Comparison of ENCODE assay signal across 22 mouse cellular contexts in the genomic region with DNA sequence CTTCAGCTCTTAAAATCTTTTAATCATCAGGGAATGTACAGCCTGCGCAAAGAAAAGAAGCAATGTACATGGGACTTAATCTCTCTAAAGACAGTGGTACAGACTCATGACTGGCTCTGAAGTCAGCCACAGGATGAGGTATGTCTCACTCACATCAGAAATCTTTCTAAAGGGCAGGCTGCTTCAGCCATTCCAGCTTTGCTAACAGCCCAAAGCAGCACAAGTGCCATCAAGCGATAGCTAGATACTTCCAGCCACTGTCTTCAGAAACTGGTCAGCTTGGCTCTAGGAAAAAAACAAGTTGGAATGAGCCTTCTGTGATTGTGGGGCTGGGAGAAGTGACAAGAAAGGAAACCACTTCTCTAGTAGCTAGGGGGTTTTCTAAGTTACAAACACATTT. TPM values are rescaled to one million over a fixed set of nuclear protein-coding genes. Genes with fewer than 3 reads are reported as not detected.
DNase-seq lines count a peak whose midpoint lies in the region; ATAC-seq lines count a peak whose summit lies in the region.
"Had no signal": no experiment of that assay in that cellular context is flagged by ENCODE, and none has a peak within 500 bp of the region (broad histone marks: within the 10 kb centered on the region; RNA-seq: fewer than 3 reads in every experiment).

No protein-coding gene starts in this region.

- peaks cover 77% of the 10 kb centered on the region for H3K4me1 ChIP-seq in heart, embryonic 13.5 days
- peaks cover 43% of the 10 kb centered on the region for H3K4me1 ChIP-seq in heart, embryonic 10.5 days
- peaks cover 46% of the 10 kb centered on the region for H3K4me1 ChIP-seq in limb, embryonic 13.5 days
- H3K4me1 ChIP-seq in limb, embryonic 10.5 days = peaks cover 21% of the 10 kb centered on the region

- no peaks in the 10 kb centered on the region for H3K9me3 ChIP-seq in heart, embryonic 13.5 days
- no peaks in the 10 kb centered on the region for H3K9me3 ChIP-seq in heart, embryonic 10.5 days
- H3K9me3 ChIP-seq in limb, embryonic 13.5 days = no peaks in the 10 kb centered on the region
- H3K9me3 ChIP-seq in limb, embryonic 10.5 days (replicated peaks) = no peaks in the 10 kb centered on the region
- H3K9me3 ChIP-seq: embryonic facial prominence, embryonic 15.5 days; intestine, embryonic 15.5 days; liver, embryonic 13.5 days; neural tube, embryonic 13.5 days had no signal

- H3K27ac ChIP-seq in heart, embryonic 13.5 days (replicated peaks) = peak overlapping the region; percentile 63
- no peak overlapping the region for H3K27ac ChIP-seq in heart, embryonic 10.5 days
- H3K27ac ChIP-seq in limb, embryonic 13.5 days = no peak overlapping the region
- no peak overlapping the region for H3K27ac ChIP-seq in limb, embryonic 10.5 days
- H3K27ac ChIP-seq: embryonic facial prominence, embryonic 15.5 days; hindbrain, embryonic 14.5 days; intestine, embryonic 15.5 days; liver, embryonic 13.5 days; neural tube, embryonic 13.5 days had no signal

- no peaks in the 10 kb centered on the region for H3K27me3 ChIP-seq in heart, embryonic 13.5 days (replicated peaks)
- H3K27me3 ChIP-seq in heart, embryonic 10.5 days (ENCODE audit: insufficient read depth, poor library complexity, severe bottlenecking) = no peaks in the 10 kb centered on the region
- no peaks in the 10 kb centered on the region for H3K27me3 ChIP-seq in limb, embryonic 13.5 days
- H3K27me3 ChIP-seq in limb, embryonic 10.5 days (ENCODE audit: low read depth, poor library complexity, severe bottlenecking) = no peaks in the 10 kb centered on the region
- H3K27me3 ChIP-seq: CH12.LX; embryonic facial prominence, embryonic 15.5 days; intestine, embryonic 15.5 days; liver, embryonic 13.5 days; neural tube, embryonic 13.5 days had no signal

- H3K4me3 ChIP-seq in heart, embryonic 13.5 days = no peak overlapping the region
- H3K4me3 ChIP-seq in heart, embryonic 10.5 days = no peak overlapping the region
- no peak overlapping the region for H3K4me3 ChIP-seq in limb, embryonic 13.5 days
- H3K4me3 ChIP-seq in limb, embryonic 10.5 days = no peak overlapping the region
- H3K4me3 ChIP-seq: embryonic facial prominence, embryonic 15.5 days; intestine, embryonic 15.5 days; liver, embryonic 13.5 days; neural tube, embryonic 13.5 days had no signal

- 40% methylated on average over 2 of the region's 2 CpGs for WGBS in heart, embryonic 13.5 days
- 57% methylated on average over 2 of the region's 2 CpGs for WGBS in heart, embryonic 10.5 days
- 83% methylated on average over 2 of the region's 2 CpGs for WGBS in limb, embryonic 13.5 days
- WGBS in limb, embryonic 10.5 days = 91% methylated on average over 2 of the region's 2 CpGs

- no peaks in the 10 kb centered on the region for H3K36me3 ChIP-seq in heart, embryonic 13.5 days
- H3K36me3 ChIP-seq in heart, embryonic 10.5 days = no peaks in the 10 kb centered on the region
- no peaks in the 10 kb centered on the region for H3K36me3 ChIP-seq in limb, embryonic 13.5 days
- no peaks in the 10 kb centered on the region for H3K36me3 ChIP-seq in limb, embryonic 10.5 days
- H3K36me3 ChIP-seq: embryonic facial prominence, embryonic 15.5 days; intestine, embryonic 15.5 days; liver, embryonic 13.5 days; neural tube, embryonic 13.5 days had no signal

- H3K9ac ChIP-seq in heart, embryonic 13.5 days = peak overlapping the region; percentile 25
- peak overlapping the region; percentile 13; the same call in 1 of the 2 replicates for H3K9ac ChIP-seq in limb, embryonic 13.5 days
- H3K9ac ChIP-seq: embryonic facial prominence, embryonic 15.5 days; forebrain, postnatal 0 days; hindbrain, embryonic 14.5 days; intestine, embryonic 15.5 days; liver, embryonic 13.5 days; neural tube, embryonic 13.5 days had no signal

- DNase-seq in adrenal gland, adult 2 months = peak; percentile 33
- no peak for DNase-seq in adrenal gland, adult 8-10 months
- DNase-seq in heart, embryonic 10.5 days (ENCODE audit: low spot score) = no peak
- no peak for DNase-seq in limb, embryonic 10.5 days (ENCODE audit: low spot score)
- peak; percentile 52 for DNase-seq in naive thymus-derived CD4-positive, alpha-beta T cell, adult 2 months (ENCODE audit: low read depth)
- no peak for DNase-seq in thymus, postnatal 25 days
- DNase-seq: adrenal gland, postnatal 36 days; cerebellum, adult 11-12 months; cerebellum, postnatal 36 days; forebrain, postnatal 0 days; kidney, postnatal 36 days; liver, embryonic 13.5 days; right cerebral cortex, adult 18-20 months; thymus, postnatal 36 days had no signal

- H3K4me2 ChIP-seq in heart, embryonic 13.5 days = no peak overlapping the region
- no peak overlapping the region for H3K4me2 ChIP-seq in limb, embryonic 13.5 days (replicated peaks)
- H3K4me2 ChIP-seq: embryonic facial prominence, embryonic 15.5 days; hindbrain, embryonic 14.5 days; intestine, embryonic 15.5 days; liver, embryonic 13.5 days; midbrain, embryonic 11.5 days; neural tube, embryonic 13.5 days had no signal

- no peak for ATAC-seq in heart, embryonic 13.5 days (ENCODE audit: extremely low read depth, insufficient number of reproducible peaks, low FRiP score, low TSS enrichment)
- ATAC-seq in limb, embryonic 13.5 days (ENCODE audit: low FRiP score, low read depth) = no peak
- ATAC-seq: forebrain, postnatal 0 days; intestine, embryonic 15.5 days had no signal

RNA-seq across cellular contexts. Expression of gene Znrf3, which starts 7.0 kb away (rescaled TPM):
- total RNA-seq in adrenal gland, adult 2 months (2021) = 10 to 100 TPM; 21.8 to 27.9 TPM
- 11.9 and 15.7 TPM in 2 replicates for polyA plus RNA-seq in adrenal gland, adult 2 months (2012; rRNA removed)
- total RNA-seq in adrenal gland, adult 8-10 months (2022) = 10 to 100 TPM; 26.1 to 41.3 (median 36.4) TPM
- polyA plus RNA-seq in heart, embryonic 13.5 days (2015; fragmentation: Nextera tagmentation; extraction: Ambion mirVana) = 7.6 and 8.6 TPM in 2 replicates
- 7.7 and 9.2 TPM in 2 replicates for polyA plus RNA-seq in heart, embryonic 10.5 days (2016; fragmentation: Nextera tagmentation; extraction: Ambion mirVana)
- polyA plus RNA-seq in limb, embryonic 13.5 days (2015; fragmentation: Nextera tagmentation; extraction: Ambion mirVana) = 14.8 and 16.0 TPM in 2 replicates
- 12.8 and 12.9 TPM in 2 replicates for polyA plus RNA-seq in limb, embryonic 10.5 days (2016; fragmentation: Nextera tagmentation; extraction: Ambion mirVana)

Comparison
In these comparisons a context has a peak if more than half of its experiments do, and no peak if none do; other contexts are left out.
1. DNase-seq: peak in adrenal gland, adult 2 months (single experiment) and naive thymus-derived CD4-positive, alpha-beta T cell, adult 2 months (single experiment); none in adrenal gland, adult 8-10 months (single experiment), heart, embryonic 10.5 days (single experiment), limb, embryonic 10.5 days (single experiment) and thymus, postnatal 25 days (single experiment).